Mouse (Mus musculus) MEL (cell line): ENCODE measurements at regions not wholly inside any gene's neighbourhood (a gene's known extent, or its start where the extent isn't known, plus 50 kb on each side); places are given as distances from the start of the nearest gene placed in this dataset.

Experiments used
- CTCF ChIP-seq, 3 experiments: IDR thresholded peaks in 2 of 3; conservative IDR thresholded peaks in 1 of 3; 2 replicates each; pipeline ENCODE4 v1.5.1; 2011 to 2012; ENCODE audit warnings: low read length in 3 of 3, low read depth in 2 of 3, mild to moderate bottlenecking in 2 of 3, improper control_type of control experiment in 1 of 3, inconsistent platforms in 1 of 3, mixed read lengths in 1 of 3, moderate library complexity in 1 of 3; ENCODE audit not compliant: control insufficient read depth in 1 of 3, insufficient read depth in 1 of 3, poor library complexity in 1 of 3, severe bottlenecking in 1 of 3
- EP300 ChIP-seq, 2 experiments: IDR thresholded peaks; 2 replicates each; pipeline ENCODE4 v1.6.1; 2011; ENCODE audit warnings: improper control_type of control experiment in 2 of 2, low read length in 2 of 2, low read depth in 1 of 2, mild to moderate bottlenecking in 1 of 2
- GATA1 ChIP-seq: IDR thresholded peaks from 2 replicates; pipeline ENCODE4 v1.6.1; 2011; ENCODE audit warnings: low read depth, low read length, improper control_type of control experiment
- KAT2A ChIP-seq: conservative IDR thresholded peaks from 2 replicates; pipeline ENCODE4 v1.6.1; 2012; ENCODE audit warnings: low read depth, low read length, improper control_type of control experiment, inconsistent platforms
- MAX ChIP-seq: IDR thresholded peaks from 2 replicates; pipeline ENCODE4 v1.6.1; 2011; ENCODE audit warnings: low read length, improper control_type of control experiment
- MEF2A ChIP-seq: IDR thresholded peaks from 2 replicates; pipeline ENCODE4 v1.6.1; 2014; ENCODE audit warnings: low read depth, mild to moderate bottlenecking, inconsistent platforms, low read length, improper control_type of control experiment; ENCODE audit not compliant: poor library complexity, insufficient replicate concordance, severe bottlenecking; ENCODE audit errors: extremely low read depth
- MXI1 ChIP-seq: IDR thresholded peaks from 2 replicates; pipeline ENCODE4 v1.6.1; 2011; ENCODE audit warnings: mild to moderate bottlenecking, low read depth, low read length, improper control_type of control experiment
- POLR2A ChIP-seq, 2 experiments: IDR thresholded peaks; 2 replicates each; pipeline ENCODE4 v1.6.1; 2011 to 2012; ENCODE audit warnings: low read length in 2 of 2, mild to moderate bottlenecking in 2 of 2, control low read depth in 1 of 2, improper control_type of control experiment in 1 of 2, low read depth in 1 of 2, moderate library complexity in 1 of 2; ENCODE audit not compliant: control insufficient read depth in 1 of 2, insufficient read depth in 1 of 2, poor library complexity in 1 of 2
- POLR2AphosphoS2 ChIP-seq: IDR thresholded peaks from 2 replicates; pipeline ENCODE4 v1.6.1; 2011; ENCODE audit warnings: low read length, improper control_type of control experiment
- TAL1 ChIP-seq: IDR thresholded peaks from 2 replicates; pipeline ENCODE4 v1.6.1; 2012; ENCODE audit warnings: mild to moderate bottlenecking, inconsistent platforms, low read length, moderate library complexity, mixed read lengths
- TCF12 ChIP-seq: IDR thresholded peaks from 2 replicates; pipeline ENCODE4 v1.6.1; 2014; ENCODE audit warnings: low read depth, mild to moderate bottlenecking, inconsistent platforms, low read length, improper control_type of control experiment, moderate library complexity
- USF1 ChIP-seq: IDR thresholded peaks from 2 replicates; pipeline ENCODE4 v1.6.1; 2014; ENCODE audit warnings: low read depth, mild to moderate bottlenecking, inconsistent platforms, low read length, improper control_type of control experiment, moderate library complexity

DNA sequence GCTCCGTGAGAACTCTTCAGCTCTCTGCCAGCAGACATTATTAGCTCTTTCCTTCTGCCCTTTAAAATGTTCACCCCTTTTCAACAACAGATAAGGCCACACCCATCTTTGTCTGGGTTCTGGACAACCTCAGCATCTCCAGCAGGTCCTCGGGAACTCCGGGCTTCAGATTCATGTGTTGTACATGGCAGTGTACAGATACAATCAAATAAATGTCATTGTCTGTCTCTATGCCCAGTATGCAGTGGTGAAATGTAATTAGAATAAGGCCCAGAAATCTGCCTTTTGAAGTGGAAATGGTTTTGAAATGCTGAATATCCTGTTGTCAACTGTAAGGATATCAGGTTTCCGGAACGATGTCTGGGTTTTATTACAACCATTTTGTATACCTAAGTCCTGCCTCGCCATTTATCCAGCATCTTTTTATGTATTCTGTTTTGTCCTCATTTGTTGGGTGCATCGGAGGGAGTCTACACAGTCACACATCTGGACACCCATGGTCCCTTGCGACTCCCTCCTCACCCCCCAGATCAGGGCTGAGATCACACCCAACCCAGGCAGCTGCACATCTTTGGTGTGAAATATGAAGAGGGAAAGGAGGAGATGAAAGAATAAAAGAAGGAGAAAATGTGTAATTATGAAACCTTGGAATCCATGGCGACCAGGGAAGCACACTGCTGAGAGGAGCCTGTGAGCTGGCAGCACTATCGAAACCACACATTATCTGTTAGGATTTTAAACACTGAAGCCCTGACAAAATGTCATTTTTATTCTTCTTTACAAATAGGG is 94.4 kb downstream of the Sox11 start:
- TF ChIP-seq POLR2A (IDR thresholded peaks at IDR 0.05; ENCODE audit: control insufficient read depth in 1 of 2, insufficient read depth in 1 of 2, low read depth in 1 of 2, low read length in 2 of 2, poor library complexity in 1 of 2) (no peak), KAT2A (no peak), MXI1 (no peak), CTCF (IDR thresholded peaks at IDR 0.05 in 2 of 3, conservative IDR thresholded peaks at IDR 0.05 in 1 of 3; ENCODE audit: control insufficient read depth in 1 of 3, insufficient read depth in 1 of 3, low read depth in 2 of 3, low read length in 3 of 3, poor library complexity in 1 of 3, severe bottlenecking in 1 of 3) (no peak), MAX (no peak), GATA1 (no peak), USF1 (no peak), MEF2A (no peak), TAL1 (no peak), EP300 (IDR thresholded peaks at IDR 0.05; ENCODE audit: low read depth in 1 of 2, low read length in 2 of 2) (no peak), POLR2AphosphoS2 (no peak), TCF12 (no peak)
